Mouse (Mus musculus): ENCODE data around the gene Pwwp2a.

Pwwp2a gene

GRCm38 (mm10) chr11:43681472-43682414 is at the start of gene Pwwp2a:
TSS of gene Pwwp2a (plus strand) at chr11:43681998.
- DNase-seq (ENCODE audit: low spot score) = peak; percentile 93

GRCm38 (mm10) chr11:43632566-43632965 is 49.2 kb upstream of the Pwwp2a start:
- DNase-seq (ENCODE audit: low spot score) = no peak

GRCm38 (mm10) chr11:43633165-43633564 is 48.6 kb upstream of the Pwwp2a start:
- no peak for DNase-seq (ENCODE audit: low spot score)

- DNase-seq (ENCODE audit: low spot score) = no peak
Observed at GRCm38 (mm10) chr11:43633658-43634401, 48.0 kb upstream of the Pwwp2a start.

GRCm38 (mm10) chr11:43636761-43637160 is 45.0 kb upstream of the Pwwp2a start:
- no peak for DNase-seq (ENCODE audit: low spot score)

- no peak for DNase-seq (ENCODE audit: low spot score)
Observed at GRCm38 (mm10) chr11:43638486-43638885, 43.3 kb upstream of the Pwwp2a start.

GRCm38 (mm10) chr11:43643180-43643591 is 38.6 kb upstream of the Pwwp2a start:
- no peak for DNase-seq (ENCODE audit: low spot score)

- DNase-seq (ENCODE audit: low spot score) = no peak
Observed at GRCm38 (mm10) chr11:43645286-43645685, 36.5 kb upstream of the Pwwp2a start.

GRCm38 (mm10) chr11:43653051-43653475 is 28.7 kb upstream of the Pwwp2a start:
- no peak for DNase-seq (ENCODE audit: low spot score)

- DNase-seq (ENCODE audit: low spot score) = no peak
Observed at GRCm38 (mm10) chr11:43656464-43656863, 25.3 kb upstream of the Pwwp2a start.

- DNase-seq (ENCODE audit: low spot score) = no peak
Observed at GRCm38 (mm10) chr11:43658010-43658409, 23.8 kb upstream of the Pwwp2a start.

GRCm38 (mm10) chr11:43667038-43667745 is 14.6 kb upstream of the Pwwp2a start:
- DNase-seq (ENCODE audit: low spot score) = no peak

- DNase-seq (ENCODE audit: low spot score) = peak; percentile 36
Observed at GRCm38 (mm10) chr11:43682415-43683217, 818 bp downstream of the Pwwp2a start.

GRCm38 (mm10) chr11:43688850-43689249 is 7.1 kb downstream of the Pwwp2a start:
- DNase-seq (ENCODE audit: low spot score) = no peak

GRCm38 (mm10) chr11:43696623-43697022 is 14.8 kb downstream of the Pwwp2a start:
- DNase-seq (ENCODE audit: low spot score) = no peak

- DNase-seq (ENCODE audit: low spot score) = no peak
Observed at GRCm38 (mm10) chr11:43698621-43699020, 16.8 kb downstream of the Pwwp2a start.

GRCm38 (mm10) chr11:43700291-43700690 is 18.5 kb downstream of the Pwwp2a start:
- no peak for DNase-seq (ENCODE audit: low spot score)

- DNase-seq (ENCODE audit: low spot score) = no peak
Observed at GRCm38 (mm10) chr11:43703552-43703951, 21.8 kb downstream of the Pwwp2a start.

GRCm38 (mm10) chr11:43705751-43706150 is 24.0 kb downstream of the Pwwp2a start:
- DNase-seq (ENCODE audit: low spot score) = no peak

- no peak for DNase-seq (ENCODE audit: low spot score)
Observed at GRCm38 (mm10) chr11:43708409-43708808, 26.6 kb downstream of the Pwwp2a start.

GRCm38 (mm10) chr11:43712178-43712577 is 30.4 kb downstream of the Pwwp2a start:
- DNase-seq (ENCODE audit: low spot score) = no peak

Data from left cerebral cortex, adult 11 months (tissue).